Mouse (Mus musculus): Measurements from ENCODE around the gene Gm4952.

DNA sequence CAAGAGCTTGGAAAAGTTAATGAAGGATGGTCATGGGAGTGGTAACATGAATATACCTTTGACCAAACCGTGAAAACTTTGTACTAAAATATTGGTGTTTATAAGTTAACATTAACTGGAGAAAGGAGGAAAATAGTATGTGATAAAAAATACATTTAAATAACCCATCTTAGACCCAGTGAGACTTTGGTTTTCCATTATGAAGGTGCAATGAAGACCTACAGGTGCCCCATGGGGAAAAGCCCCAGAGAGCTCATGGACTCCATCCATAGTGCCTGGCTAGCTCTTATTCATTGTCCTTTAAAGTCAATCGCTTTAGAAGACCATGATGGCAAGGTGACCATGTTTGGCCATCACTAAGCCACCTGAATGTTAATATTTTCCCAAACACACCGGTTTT lies 78.0 kb downstream of the Gm4952 start, which contains the start of gene Olfr1443:
- TF ChIP-seq CTCF (IDR thresholded peaks at IDR 0.05; ENCODE audit: extremely low read depth, insufficient read depth, low read length) (no peak), POLR2A (IDR thresholded peaks at IDR 0.05; ENCODE audit: extremely low read depth, insufficient read depth, low read length) (no peak)

All from cortical plate, adult 2 months (tissue).